Mouse (Mus musculus): ENCODE results near the gene Gm21188. TPM values are rescaled to one million over a fixed set of nuclear protein-coding genes. Genes with fewer than 3 reads are reported as not detected.
"Not testable (repeated sequence)": the region's sequence is repeated elsewhere in the genome, so short reads cannot be mapped to it uniquely, and the experiment has no call there.

Gene Gm21188
- 0.12 TPM in 1 of 2 replicates, not detected in the other for polyA plus RNA-seq (2015; fragmentation: Nextera tagmentation; extraction: Ambion mirVana)

- H3K27ac ChIP-seq; H3K36me3 ChIP-seq; H3K9me3 ChIP-seq (replicated peaks); H3K4me2 ChIP-seq; H3K27me3 ChIP-seq; H3K4me1 ChIP-seq; ATAC-seq (replicated peaks; ENCODE audit: low FRiP score); H3K4me3 ChIP-seq (replicated peaks); H3K9ac ChIP-seq: not testable (repeated sequence)
Measured at GRCm38 (mm10) chr13:120052085-120052484, at the start of gene Gm21188. TSS of gene Gm21188 (minus strand) at chr13:120052194.

GRCm38 (mm10) chr13:120099327-120099726 lies 47.3 kb upstream of the Gm21188 start:
- H3K9me3 ChIP-seq (replicated peaks); H3K36me3 ChIP-seq; H3K9ac ChIP-seq; H3K27me3 ChIP-seq; H3K4me3 ChIP-seq (replicated peaks); ATAC-seq (replicated peaks; ENCODE audit: low FRiP score); H3K4me2 ChIP-seq; H3K27ac ChIP-seq; H3K4me1 ChIP-seq: not testable (repeated sequence)
- no CpG with 5 or more reads among the region's 5 CpGs for WGBS

- peak overlapping the region; percentile 27; the same call in 1 of the 2 replicates for H3K4me2 ChIP-seq
- 0% methylated on average over 8 of the region's 13 CpGs for WGBS
Measured at GRCm38 (mm10) chr13:120096938-120097256, 44.9 kb upstream of the Gm21188 start.

GRCm38 (mm10) chr13:120096241-120096937 lies 44.4 kb upstream of the Gm21188 start:
- H3K9ac ChIP-seq; H3K4me1 ChIP-seq; H3K36me3 ChIP-seq; H3K27ac ChIP-seq; H3K27me3 ChIP-seq; H3K9me3 ChIP-seq (replicated peaks): not testable (repeated sequence)
- Histone ChIP-seq H3K4me2 (peak overlapping the region; percentile 50), H3K4me3 (replicated peaks) (peak overlapping the region; percentile 24)
- ATAC-seq (replicated peaks; ENCODE audit: low FRiP score) = peak; percentile 86
- 2% methylated on average over 26 of the region's 38 CpGs for WGBS

More at GRCm38 (mm10) chr13:120096938-120097256, 44.9 kb upstream of the Gm21188 start:
- not testable (repeated sequence) for H3K9ac ChIP-seq; H3K9me3 ChIP-seq (replicated peaks); H3K27ac ChIP-seq; H3K4me3 ChIP-seq (replicated peaks); H3K36me3 ChIP-seq; H3K27me3 ChIP-seq; H3K4me1 ChIP-seq
- ATAC-seq (replicated peaks; ENCODE audit: low FRiP score) = peak; percentile 20

- H3K36me3 ChIP-seq; H3K4me1 ChIP-seq; H3K27ac ChIP-seq; ATAC-seq (replicated peaks; ENCODE audit: low FRiP score); H3K9ac ChIP-seq; H3K4me2 ChIP-seq; H3K9me3 ChIP-seq (replicated peaks); H3K27me3 ChIP-seq; H3K4me3 ChIP-seq (replicated peaks): not testable (repeated sequence)
- WGBS = no CpG with 5 or more reads among the region's 13 CpGs
Measured at GRCm38 (mm10) chr13:120092950-120093349, 41.0 kb upstream of the Gm21188 start.

GRCm38 (mm10) chr13:120079644-120080043 lies 27.6 kb upstream of the Gm21188 start:
- not testable (repeated sequence) for H3K9me3 ChIP-seq (replicated peaks); ATAC-seq (replicated peaks; ENCODE audit: low FRiP score); H3K9ac ChIP-seq; H3K4me3 ChIP-seq (replicated peaks); H3K36me3 ChIP-seq; H3K27me3 ChIP-seq; H3K27ac ChIP-seq; H3K4me2 ChIP-seq; H3K4me1 ChIP-seq
- no CpG with 5 or more reads among the region's 1 CpGs for WGBS

GRCm38 (mm10) chr13:120070878-120071277 lies 18.9 kb upstream of the Gm21188 start:
- H3K4me1 ChIP-seq; H3K9ac ChIP-seq; H3K27me3 ChIP-seq; H3K4me3 ChIP-seq (replicated peaks); H3K4me2 ChIP-seq; H3K9me3 ChIP-seq (replicated peaks); ATAC-seq (replicated peaks; ENCODE audit: low FRiP score); H3K36me3 ChIP-seq; H3K27ac ChIP-seq: not testable (repeated sequence)
- no CpG with 5 or more reads among the region's 13 CpGs for WGBS

GRCm38 (mm10) chr13:120070012-120070598 lies 18.1 kb upstream of the Gm21188 start:
- H3K4me1 ChIP-seq; H3K36me3 ChIP-seq; H3K9ac ChIP-seq; H3K9me3 ChIP-seq (replicated peaks); H3K4me3 ChIP-seq (replicated peaks); ATAC-seq (replicated peaks; ENCODE audit: low FRiP score); H3K27ac ChIP-seq; H3K27me3 ChIP-seq; H3K4me2 ChIP-seq: not testable (repeated sequence)
- no CpG with 5 or more reads among the region's 12 CpGs for WGBS

GRCm38 (mm10) chr13:120063439-120064089 lies 11.6 kb upstream of the Gm21188 start:
- H3K4me1 ChIP-seq; H3K9ac ChIP-seq; H3K4me3 ChIP-seq (replicated peaks); H3K9me3 ChIP-seq (replicated peaks); H3K4me2 ChIP-seq; H3K27me3 ChIP-seq; H3K36me3 ChIP-seq; H3K27ac ChIP-seq: not testable (repeated sequence)
- WGBS = no CpG with 5 or more reads among the region's 22 CpGs
- peak; percentile 89 for ATAC-seq (replicated peaks; ENCODE audit: low FRiP score)

- no CpG with 5 or more reads among the region's 4 CpGs for WGBS
- not testable (repeated sequence) for ATAC-seq (replicated peaks; ENCODE audit: low FRiP score); H3K4me2 ChIP-seq
Measured at GRCm38 (mm10) chr13:120062903-120063302, 10.9 kb upstream of the Gm21188 start.

GRCm38 (mm10) chr13:120048608-120049007 lies 3.4 kb downstream of the Gm21188 start:
- H3K9ac ChIP-seq; H3K4me3 ChIP-seq (replicated peaks); H3K27me3 ChIP-seq; H3K27ac ChIP-seq; ATAC-seq (replicated peaks; ENCODE audit: low FRiP score); H3K36me3 ChIP-seq; H3K4me2 ChIP-seq; H3K9me3 ChIP-seq (replicated peaks); H3K4me1 ChIP-seq: not testable (repeated sequence)
- WGBS = no CpG with 5 or more reads among the region's 5 CpGs

More at GRCm38 (mm10) chr13:120062903-120063302, 10.9 kb upstream of the Gm21188 start:
- not testable (repeated sequence) for H3K4me3 ChIP-seq (replicated peaks); H3K27ac ChIP-seq; H3K4me1 ChIP-seq; H3K9ac ChIP-seq; H3K36me3 ChIP-seq; H3K9me3 ChIP-seq (replicated peaks); H3K27me3 ChIP-seq

GRCm38 (mm10) chr13:120048186-120048585 lies 3.8 kb downstream of the Gm21188 start:
- not testable (repeated sequence) for H3K36me3 ChIP-seq; H3K4me2 ChIP-seq; ATAC-seq (replicated peaks; ENCODE audit: low FRiP score); H3K27me3 ChIP-seq; H3K27ac ChIP-seq; H3K9me3 ChIP-seq (replicated peaks); H3K4me1 ChIP-seq; H3K9ac ChIP-seq; H3K4me3 ChIP-seq (replicated peaks)
- whole genome bisulfite sequencing = no CpG with 5 or more reads among the region's 2 CpGs
